Mouse (Mus musculus) B cell, adult 2 months (primary cell): ENCODE data around the gene Cr1l.
A peak's percentile ranks its signal among the peaks of the same experiment; 100 is the strongest.

Experiments
- DNase-seq, 2 experiments: peaks; one replicate each; pipeline ENCODE4 v3.0.0; 2022

The Cr1l gene

DNA sequence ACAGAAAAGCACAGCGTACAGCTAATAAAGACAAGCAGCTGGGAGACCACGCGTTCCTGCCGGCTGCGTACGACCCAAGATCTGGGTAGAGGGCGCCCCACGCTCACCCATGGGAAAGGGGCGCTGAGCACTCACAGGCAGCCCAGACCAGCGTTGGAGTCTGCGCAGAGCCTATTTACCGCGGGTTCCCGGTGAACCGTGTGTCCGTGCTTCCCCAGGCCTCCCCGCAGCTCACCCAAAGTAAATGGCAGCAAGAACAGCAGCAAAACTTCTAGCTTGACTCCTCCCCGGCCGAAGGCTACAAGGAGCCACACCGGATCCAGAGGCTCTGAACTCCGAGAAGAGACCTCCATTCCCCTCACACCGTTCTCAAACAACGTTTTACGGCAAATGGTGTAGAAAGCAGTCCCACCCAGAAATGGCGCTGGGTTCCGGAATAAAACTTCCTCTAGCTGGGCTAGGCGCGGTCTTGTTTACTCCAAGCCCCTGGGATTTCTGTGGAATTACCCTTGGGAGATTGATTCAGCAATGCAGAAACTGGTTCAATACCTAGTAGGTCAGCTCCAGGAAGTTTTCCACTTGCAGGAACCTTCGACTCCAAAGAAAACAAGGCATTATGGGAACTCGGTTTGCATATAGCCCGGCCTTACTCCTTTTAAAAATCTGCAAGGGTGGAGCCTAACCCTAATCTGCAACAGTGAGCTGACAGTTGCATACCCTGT lies at the start of gene Cr1l:
TSS of gene Cr1l (minus strand) at position 634 of the 722 bp plus-strand sequence.
- peak; percentile 86 to 87 for DNase-seq

DNA sequence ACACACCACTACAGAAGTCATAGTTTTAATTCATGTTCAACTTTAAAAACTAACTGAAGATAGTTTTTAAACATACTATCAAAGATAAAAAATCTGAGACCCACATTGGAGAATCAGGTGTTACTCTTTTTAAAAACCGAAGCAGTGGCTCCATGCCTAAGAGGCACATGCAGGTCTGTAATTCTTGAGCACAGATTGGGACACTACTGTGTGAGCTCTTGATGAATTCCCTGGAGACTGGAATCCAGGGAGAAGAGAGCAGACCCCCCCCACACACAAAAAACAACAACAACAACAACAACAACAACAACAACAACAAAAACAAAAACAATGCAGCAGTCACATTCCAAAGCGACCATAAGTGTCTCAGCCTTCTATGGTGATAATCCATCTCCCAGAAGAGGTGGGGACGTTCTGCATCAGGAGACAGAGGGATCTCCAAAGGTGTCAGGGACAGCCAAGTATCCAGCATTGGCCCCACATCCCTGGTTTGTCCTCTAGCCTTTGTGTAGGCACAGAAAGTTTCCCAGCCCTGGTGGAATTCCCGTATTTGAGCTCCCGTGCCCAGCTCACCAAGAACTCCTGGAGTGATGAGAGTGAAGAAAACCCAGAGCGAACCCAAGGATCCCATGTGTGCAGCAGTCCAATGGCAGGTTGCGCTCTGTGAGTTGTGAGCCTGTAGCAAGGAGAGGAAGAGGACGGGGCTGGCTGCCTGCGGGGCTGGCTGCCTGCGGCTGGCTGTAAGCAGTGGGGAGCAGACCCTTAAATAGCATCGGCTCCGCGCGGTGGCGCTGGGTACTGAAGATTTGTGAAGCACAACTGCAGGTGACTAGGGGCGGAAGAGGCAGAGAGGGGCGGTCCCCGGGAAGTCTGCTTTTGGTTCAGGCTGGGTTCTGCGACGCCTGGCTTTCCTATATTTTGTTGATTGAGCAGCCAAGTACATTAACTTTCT lies 44.9 kb upstream of the Cr1l start, which contains the start of gene Cr2:
TSS of gene Cr2 (minus strand) at position 737 of the 952 bp plus-strand sequence.
- peak; percentile 96 to 97 for DNase-seq

DNA sequence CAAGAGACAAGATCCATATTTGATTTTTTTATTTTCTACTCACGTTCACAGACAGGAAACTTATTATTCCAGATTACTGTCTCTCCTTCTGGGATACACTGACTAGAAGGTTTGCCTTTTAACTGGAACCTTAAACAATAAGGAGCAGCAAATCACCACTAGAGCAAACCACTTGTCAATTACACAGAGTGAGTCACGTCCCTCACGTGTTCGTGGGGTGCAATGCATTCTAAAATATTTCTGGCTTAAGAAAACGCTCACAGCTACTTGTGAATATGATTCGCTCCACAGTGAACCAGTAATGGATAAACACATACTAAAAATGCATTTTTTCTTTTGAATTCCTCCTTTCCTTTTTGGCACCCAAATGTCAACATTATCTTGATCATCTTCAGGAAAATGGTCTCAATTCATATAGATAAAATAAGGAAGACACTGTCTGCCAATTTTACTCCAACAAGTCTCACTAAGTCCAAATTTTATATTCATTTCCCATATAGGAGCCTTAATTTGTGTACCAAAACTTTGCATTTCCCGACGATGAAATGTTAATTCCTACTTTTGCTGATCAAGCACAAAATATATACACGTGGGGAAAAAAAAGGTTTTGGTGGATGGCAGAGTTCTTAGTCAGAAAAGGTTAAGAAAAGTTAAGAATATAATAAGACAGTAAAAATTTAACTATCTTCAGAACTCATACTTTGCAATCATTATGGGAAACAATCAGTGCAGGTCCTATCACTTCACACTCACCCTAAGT lies 33.8 kb upstream of the Cr1l start:
- no peak for DNase-seq

DNA sequence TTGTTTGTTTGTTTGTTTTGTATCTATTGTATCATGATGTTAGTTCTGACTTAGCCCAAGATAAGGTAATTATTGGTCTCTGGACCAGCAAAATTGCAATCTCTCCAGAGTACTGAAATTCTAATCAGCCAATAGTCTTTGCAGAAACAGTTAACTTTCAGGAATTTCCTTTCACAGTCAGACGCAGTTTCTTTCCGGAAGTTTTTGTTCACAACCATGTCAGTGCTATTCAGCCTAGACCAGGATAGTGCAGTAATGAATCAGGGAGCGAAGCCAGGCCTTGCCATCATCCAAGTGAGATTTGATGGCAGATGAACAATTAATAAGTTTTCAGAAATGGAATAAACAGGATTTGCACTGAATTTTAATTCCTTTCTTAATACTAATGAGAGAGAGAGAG lies 684 bp upstream of the Cr1l start:
- DNase-seq, result no peak

GRCm38 (mm10) chr1:195131675-195132015 lies 259 bp upstream of the Cr1l start:
- no peak for DNase-seq

GRCm38 (mm10) chr1:195130479-195130878 lies 907 bp downstream of the Cr1l start:
- no peak for DNase-seq

DNA sequence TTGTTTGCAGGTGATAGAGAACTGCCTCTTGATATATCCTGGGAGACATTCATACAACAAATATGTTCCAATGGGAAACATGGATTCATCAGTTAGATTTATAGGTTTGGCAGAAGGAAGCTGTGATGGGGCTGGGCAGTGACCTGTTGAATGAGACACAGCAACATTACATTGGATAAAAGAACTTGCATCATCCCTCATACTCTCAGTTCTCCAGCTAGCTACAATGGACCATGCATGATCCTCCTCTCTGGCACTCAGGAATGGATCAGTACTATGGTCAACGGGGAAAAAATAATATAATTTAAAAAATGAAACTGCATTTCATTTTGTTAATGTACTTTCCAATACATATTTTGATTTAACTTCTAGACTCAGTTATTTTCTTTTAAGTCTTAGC lies 1.5 kb downstream of the Cr1l start:
- DNase-seq, result no peak

- no peak for DNase-seq
Measured at GRCm38 (mm10) chr1:195114414-195114813, 17.0 kb downstream of the Cr1l start.

DNA sequence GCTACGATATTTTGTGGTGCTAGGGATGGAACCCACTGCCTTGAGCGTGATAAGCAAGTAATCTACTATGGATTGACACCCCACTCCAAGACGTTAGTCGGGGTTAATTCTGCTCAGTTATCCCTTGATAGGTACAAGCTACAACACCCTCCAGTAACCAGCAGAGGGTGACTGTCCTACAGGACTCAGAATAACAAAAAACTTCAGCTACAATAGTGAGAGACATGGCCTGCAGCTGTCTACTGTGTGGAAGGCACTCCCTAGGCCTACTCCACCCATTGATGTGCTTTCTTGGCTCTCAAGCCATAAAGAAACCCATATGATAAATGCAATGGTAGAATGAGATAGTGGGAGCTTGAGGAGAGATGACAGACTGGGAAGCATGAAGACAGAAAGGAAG lies 17.8 kb downstream of the Cr1l start:
- DNase-seq, result no peak

GRCm38 (mm10) chr1:195100693-195101092 lies 30.7 kb downstream of the Cr1l start:
- no peak for DNase-seq

DNA sequence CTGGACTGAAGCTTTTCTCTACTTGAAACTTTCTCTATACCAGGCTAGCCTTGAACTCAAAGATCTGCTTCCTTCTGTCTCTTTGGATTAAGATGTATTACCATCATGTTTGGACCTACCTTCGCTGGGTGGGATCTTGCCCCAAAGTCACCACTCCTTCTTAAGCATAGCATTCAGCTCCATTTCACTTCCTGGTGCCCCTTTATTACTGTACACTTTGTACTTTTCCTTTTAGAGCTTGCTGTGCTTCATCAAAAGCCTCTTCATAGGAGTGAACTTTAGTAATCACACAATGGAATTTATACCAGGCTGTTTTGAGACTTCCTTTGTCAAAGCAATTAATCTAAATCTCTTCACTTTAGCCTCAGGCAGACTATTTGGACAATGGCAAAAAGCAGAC lies 33.4 kb downstream of the Cr1l start:
- DNase-seq, result no peak

DNA sequence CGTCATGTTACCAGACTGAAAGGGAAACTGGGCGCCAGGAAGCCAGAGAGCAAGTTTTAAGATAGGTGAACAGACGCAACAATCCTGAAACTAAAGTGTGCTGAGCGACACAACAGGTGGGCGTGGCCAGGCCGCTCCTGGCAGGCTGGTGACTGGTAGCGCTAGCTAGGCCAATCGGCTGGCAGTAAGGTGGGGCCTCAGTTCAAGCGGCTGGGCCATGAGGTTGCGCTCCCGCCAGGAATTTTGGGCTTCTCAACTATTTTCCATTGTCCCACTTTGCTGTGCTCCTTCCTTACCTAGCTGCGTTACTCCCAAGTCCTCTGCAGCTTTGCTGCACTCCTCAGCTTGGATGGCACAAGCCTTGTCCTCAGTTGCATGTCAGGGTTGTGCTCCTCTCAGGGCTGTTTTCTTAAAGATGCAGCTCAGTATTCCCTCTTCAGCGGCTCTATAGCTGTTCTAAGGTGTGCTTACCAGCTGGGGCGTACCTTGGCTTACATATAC lies 39.1 kb downstream of the Cr1l start, which contains the start of gene Cd46:
TSS of gene Cd46 (minus strand) at position 30 of the 501 bp plus-strand sequence.
- DNase-seq, result peak; percentile 64 to 65

DNA sequence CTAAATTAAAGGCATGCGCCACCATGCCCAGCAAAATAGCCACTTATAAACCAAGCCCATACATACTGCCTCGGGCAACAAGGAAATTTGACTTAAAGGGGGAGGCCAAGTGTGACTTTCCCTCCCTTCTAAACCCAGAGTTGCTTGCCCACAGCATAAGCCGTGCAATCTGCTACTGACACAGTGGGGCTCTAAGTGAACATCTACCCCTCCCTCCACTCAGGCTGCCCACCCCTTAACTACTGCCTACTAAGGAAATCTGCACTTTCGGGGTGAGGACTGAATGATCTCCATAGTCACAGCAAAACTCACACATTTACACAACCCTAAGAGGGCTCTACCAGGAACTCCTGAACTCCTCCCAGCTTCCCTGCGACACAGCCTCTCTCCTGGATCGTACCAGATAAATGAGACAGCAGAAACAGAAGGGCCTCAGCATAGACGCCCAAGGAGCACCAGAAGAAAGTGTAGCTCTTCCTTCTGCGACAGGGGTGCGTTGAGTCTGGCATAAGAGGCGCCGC lies 39.6 kb downstream of the Cr1l start:
- DNase-seq, result peak in 1 of 2 experiments; percentile 7

GRCm38 (mm10) chr1:195082142-195082541 lies 49.2 kb downstream of the Cr1l start:
- DNase-seq, result no peak
